Mouse (Mus musculus) forebrain, embryonic 15.5 days (tissue): ENCODE results near the gene Bbs2. TPM values are rescaled to one million over a fixed set of nuclear protein-coding genes. Genes with fewer than 3 reads are reported as not detected.
"Not testable (repeated sequence)": the region's sequence is repeated elsewhere in the genome, so short reads cannot be mapped to it uniquely, and the experiment has no call there.

Source experiments
- ATAC-seq: fragments of 200-750 bp; cut with Nextera tagmentation; replicated peaks from 2 replicates; pipeline ENCODE4 v1.8.0; 2017; ENCODE audit warnings: mild to moderate bottlenecking, moderate TSS enrichment, moderate library complexity
- H3K27ac ChIP-seq: fragments of 300-500 bp; sonication (generic); replicated peaks from 2 replicates; pipeline ENCODE4 v1.5.1; 2015; ENCODE audit warnings: mild to moderate bottlenecking, inconsistent platforms
- H3K27me3 ChIP-seq: fragments of 300-500 bp; sonication (generic); 2 replicates; pipeline ENCODE4 v1.6.1; 2015; ENCODE audit warnings: inconsistent platforms
- H3K36me3 ChIP-seq: fragments of 300-500 bp; sonication (generic); 2 replicates; pipeline ENCODE4 v1.6.1; 2015; ENCODE audit warnings: mild to moderate bottlenecking, inconsistent platforms
- H3K4me1 ChIP-seq: fragments of 300-500 bp; sonication (generic); 2 replicates; pipeline ENCODE4 v1.6.1; 2015; ENCODE audit warnings: inconsistent platforms
- H3K4me2 ChIP-seq: fragments of 300-500 bp; sonication (generic); replicated peaks from 2 replicates; pipeline ENCODE4 v1.6.1; 2015; ENCODE audit warnings: mild to moderate bottlenecking, inconsistent platforms
- H3K4me3 ChIP-seq: fragments of 300-500 bp; sonication (generic); 2 replicates; pipeline ENCODE4 v1.5.1; 2015; ENCODE audit warnings: mild to moderate bottlenecking, inconsistent platforms
- H3K9ac ChIP-seq: fragments of 300-500 bp; sonication (generic); replicated peaks from 2 replicates; pipeline ENCODE4 v1.6.1; 2015; ENCODE audit warnings: mild to moderate bottlenecking, inconsistent platforms
- H3K9me3 ChIP-seq: fragments of 300-500 bp; sonication (generic); 2 replicates; pipeline ENCODE4 v1.6.1; 2016; ENCODE audit warnings: inconsistent platforms
- WGBS: fragments of 180-500 bp; shearing (Covaris S2); methylation state at CpG from one replicate; pipeline ENCODE4 v1.1.7; 2015; ENCODE audit warnings: mixed read lengths; 5-methylcytosine and 5-hydroxymethylcytosine counted together
- polyA plus RNA-seq: library from polyadenylated mRNA; unstranded; fragments of >200 nt; fragmentation: Nextera tagmentation; extraction: Ambion mirVana; gene quantifications from 2 replicates; pipeline ENCODE4 v1.2.1, GENCODE M21; 2015

Gene Bbs2
- 16.8 and 20.5 TPM in 2 replicates for polyA plus RNA-seq

GRCm38 (mm10) chr8:94098081-94098974, at the start of gene Bbs2:
TSS of gene Bbs2 (minus strand) at chr8:94098928.
- no peaks in the 10 kb centered on the region for H3K27me3 ChIP-seq
- H3K4me1 ChIP-seq: peaks cover 12% of the 10 kb centered on the region
- peak within 1 kb of the TSS; percentile 56 for H3K4me2 ChIP-seq
- ATAC-seq: peak; percentile 99
- H3K9me3 ChIP-seq: no peaks in the 10 kb centered on the region
- no peaks in the 10 kb centered on the region for H3K36me3 ChIP-seq
- H3K4me3 ChIP-seq: peak within 1 kb of the TSS; percentile 61
- WGBS: under 1% methylated on average over 61 of the region's 61 CpGs
- H3K27ac ChIP-seq: peak within 1 kb of the TSS; percentile 98
- peak within 1 kb of the TSS; percentile 65 for H3K9ac ChIP-seq

- WGBS: 39% methylated on average over 5 of the region's 5 CpGs
- H3K4me2 ChIP-seq: no peak overlapping the region
These were observed 49.5 kb upstream of the Bbs2 start for GRCm38 (mm10) chr8:94148236-94148635.

GRCm38 (mm10) chr8:94140266-94140795, 41.6 kb upstream of the Bbs2 start:
- no peak for ATAC-seq
- Histone ChIP-seq H3K9me3 (no peaks in the 10 kb centered on the region), H3K4me1 (no peaks in the 10 kb centered on the region)

More at GRCm38 (mm10) chr8:94148236-94148635, 49.5 kb upstream of the Bbs2 start:
- Histone ChIP-seq H3K27me3 (no peaks in the 10 kb centered on the region), H3K9ac (no peak overlapping the region), H3K4me1 (peaks cover 13% of the 10 kb centered on the region), H3K36me3 (no peaks in the 10 kb centered on the region), H3K27ac (no peak overlapping the region), H3K9me3 (no peaks in the 10 kb centered on the region), H3K4me3 (no peak overlapping the region)
- no peak for ATAC-seq

GRCm38 (mm10) chr8:94136933-94137332, 38.2 kb upstream of the Bbs2 start, which contains the start of gene Mt4:
TSS of gene Mt4 (plus strand) at chr8:94137197.
- Histone ChIP-seq H3K4me2 (no peak within 1 kb of the TSS), H3K27ac (no peak within 1 kb of the TSS), H3K27me3 (no peaks in the 10 kb centered on the region), H3K9me3 (no peaks in the 10 kb centered on the region), H3K36me3 (no peaks in the 10 kb centered on the region), H3K9ac (no peak within 1 kb of the TSS), H3K4me1 (no peaks in the 10 kb centered on the region), H3K4me3 (no peak within 1 kb of the TSS)
- ATAC-seq: no peak
- 65% methylated on average over 6 of the region's 6 CpGs for WGBS

More at GRCm38 (mm10) chr8:94140266-94140795, 41.6 kb upstream of the Bbs2 start:
- H3K4me3 ChIP-seq: no peak overlapping the region
- no peaks in the 10 kb centered on the region for H3K36me3 ChIP-seq
- no peaks in the 10 kb centered on the region for H3K27me3 ChIP-seq
- H3K4me2 ChIP-seq: no peak overlapping the region
- H3K9ac ChIP-seq: no peak overlapping the region
- WGBS: 84% methylated on average over 4 of the region's 4 CpGs
- H3K27ac ChIP-seq: no peak overlapping the region

- H3K4me3 ChIP-seq: no peak overlapping the region
- ATAC-seq: no peak
These were observed 37.5 kb upstream of the Bbs2 start for GRCm38 (mm10) chr8:94136192-94136591.

GRCm38 (mm10) chr8:94135556-94135955, 36.8 kb upstream of the Bbs2 start:
- Histone ChIP-seq H3K4me2 (no peak overlapping the region), H3K4me1 (no peaks in the 10 kb centered on the region), H3K9ac (no peak overlapping the region), H3K9me3 (no peaks in the 10 kb centered on the region), H3K27ac (no peak overlapping the region), H3K36me3 (no peaks in the 10 kb centered on the region), H3K4me3 (no peak overlapping the region), H3K27me3 (no peaks in the 10 kb centered on the region)
- ATAC-seq: no peak
- 92% methylated on average over 6 of the region's 6 CpGs for WGBS

More at GRCm38 (mm10) chr8:94136192-94136591, 37.5 kb upstream of the Bbs2 start:
- Histone ChIP-seq H3K9ac (no peak overlapping the region), H3K36me3 (no peaks in the 10 kb centered on the region), H3K4me2 (no peak overlapping the region), H3K9me3 (no peaks in the 10 kb centered on the region), H3K4me1 (no peaks in the 10 kb centered on the region), H3K27ac (no peak overlapping the region), H3K27me3 (no peaks in the 10 kb centered on the region)
- 76% methylated on average over 7 of the region's 7 CpGs for WGBS

- WGBS: 78% methylated on average over 3 of the region's 3 CpGs
- not testable (repeated sequence) for H3K27ac ChIP-seq, H3K27me3 ChIP-seq, ATAC-seq, H3K4me2 ChIP-seq, H3K4me3 ChIP-seq, H3K4me1 ChIP-seq, H3K9me3 ChIP-seq, H3K9ac ChIP-seq, H3K36me3 ChIP-seq
These were observed 35.9 kb upstream of the Bbs2 start for GRCm38 (mm10) chr8:94134601-94135000.

GRCm38 (mm10) chr8:94132096-94132495, 33.4 kb upstream of the Bbs2 start:
- peaks cover 24% of the 10 kb centered on the region for H3K4me1 ChIP-seq
- no peak overlapping the region for H3K4me3 ChIP-seq
- WGBS: 77% methylated on average over 5 of the region's 5 CpGs
- H3K27me3 ChIP-seq: no peaks in the 10 kb centered on the region
- H3K9me3 ChIP-seq: no peaks in the 10 kb centered on the region
- ATAC-seq: no peak
- H3K4me2 ChIP-seq: no peak overlapping the region
- no peak overlapping the region for H3K9ac ChIP-seq
- no peak overlapping the region for H3K27ac ChIP-seq
- H3K36me3 ChIP-seq: no peaks in the 10 kb centered on the region

- Histone ChIP-seq H3K4me2 (no peak overlapping the region), H3K36me3 (no peaks in the 10 kb centered on the region), H3K4me1 (peaks cover 25% of the 10 kb centered on the region), H3K27ac (peak overlapping the region; percentile 58; the same call in 1 of the 2 replicates), H3K27me3 (no peaks in the 10 kb centered on the region), H3K9me3 (no peaks in the 10 kb centered on the region), H3K4me3 (no peak overlapping the region), H3K9ac (no peak overlapping the region)
- ATAC-seq: no peak
- 79% methylated on average over 4 of the region's 4 CpGs for WGBS
These were observed 31.4 kb upstream of the Bbs2 start for GRCm38 (mm10) chr8:94130126-94130525.

GRCm38 (mm10) chr8:94129133-94129789, 30.5 kb upstream of the Bbs2 start:
- WGBS: 61% methylated on average over 6 of the region's 6 CpGs
- Histone ChIP-seq H3K9me3 (no peaks in the 10 kb centered on the region), H3K4me3 (no peak overlapping the region), H3K9ac (no peak overlapping the region), H3K4me1 (peaks cover 25% of the 10 kb centered on the region), H3K36me3 (no peaks in the 10 kb centered on the region), H3K4me2 (no peak overlapping the region), H3K27me3 (no peaks in the 10 kb centered on the region), H3K27ac (peak overlapping the region; percentile 58)
- ATAC-seq: peak; percentile 84

GRCm38 (mm10) chr8:94127711-94128110, 29.0 kb upstream of the Bbs2 start:
- no peak overlapping the region for H3K9ac ChIP-seq
- 19% methylated on average over 6 of the region's 6 CpGs for WGBS
- H3K4me3 ChIP-seq: no peak overlapping the region
- no peak overlapping the region for H3K4me2 ChIP-seq
- 0 out of 2 replicates have a peak overlapping the region, but pooled peaks have one; percentile 37 for H3K27ac ChIP-seq
- ATAC-seq: peak; percentile 59; the same call in 1 of the 2 replicates
- no peaks in the 10 kb centered on the region for H3K9me3 ChIP-seq
- no peaks in the 10 kb centered on the region for H3K27me3 ChIP-seq
- H3K36me3 ChIP-seq: no peaks in the 10 kb centered on the region
- H3K4me1 ChIP-seq: peaks cover 36% of the 10 kb centered on the region
